Mouse (Mus musculus) CH12.LX (cell line): ENCODE results near the gene Mybphl. TPM values are rescaled to one million over a fixed set of nuclear protein-coding genes. Genes with fewer than 3 reads are reported as not detected.

ENCODE experiments used
- DNase-seq: peaks from one replicate; pipeline ENCODE4 v3.0.0-alpha.2; 2013; ENCODE audit errors: extremely low read depth
- H3K27ac ChIP-seq: 2 replicates; pipeline ENCODE4 v1.5.1; 2012; ENCODE audit warnings: low read depth, mild to moderate bottlenecking, control low read depth, moderate library complexity; ENCODE audit not compliant: insufficient read depth
- H3K27me3 ChIP-seq: replicated peaks from 2 replicates; pipeline ENCODE3; 2012; ENCODE audit warnings: inconsistent platforms
- H3K36me3 ChIP-seq, 2 experiments: replicated peaks in 1 of 2; 2 replicates each; pipeline versions ENCODE3 to v1.6.1; 2012; ENCODE audit warnings: inconsistent platforms in 1 of 2, low read length in 1 of 2, mild to moderate bottlenecking in 1 of 2, mixed read lengths in 1 of 2, moderate library complexity in 1 of 2; ENCODE audit not compliant: control insufficient read depth in 1 of 2, insufficient read depth in 1 of 2
- H3K4me1 ChIP-seq, 2 experiments: 2 replicates each; pipeline ENCODE4 v1.6.1; 2012; ENCODE audit warnings: inconsistent platforms in 1 of 2, moderate library complexity in 1 of 2; ENCODE audit not compliant: insufficient read depth in 2 of 2, control insufficient read depth in 1 of 2
- H3K4me2 ChIP-seq: 2 replicates; pipeline ENCODE4 v1.6.1; 2012; ENCODE audit warnings: low read depth, mild to moderate bottlenecking, control low read depth; ENCODE audit not compliant: poor library complexity, insufficient read depth, severe bottlenecking
- H3K4me3 ChIP-seq, 3 experiments: fragments of 150-350 bp in 1 of 3; sonication (generic) in 1 of 3; replicated peaks in 1 of 3; 2 replicates each; pipeline versions ENCODE3 to v1.5.1; 2011 to 2012; ENCODE audit warnings: low read depth in 2 of 3, low read length in 2 of 3, mild to moderate bottlenecking in 2 of 3, moderate library complexity in 2 of 3, control low read depth in 1 of 3, improper control_type of control experiment in 1 of 3, inconsistent platforms in 1 of 3, mixed read lengths in 1 of 3; ENCODE audit not compliant: poor library complexity in 1 of 3
- H3K79me2 ChIP-seq: replicated peaks from 2 replicates; pipeline ENCODE4 v1.6.1; 2012; ENCODE audit warnings: mild to moderate bottlenecking, moderate library complexity; ENCODE audit not compliant: control insufficient read depth, poor library complexity, insufficient read depth, severe bottlenecking; ENCODE audit errors: extremely low read depth
- H3K9ac ChIP-seq: 2 replicates; pipeline ENCODE4 v1.6.1; 2012; ENCODE audit warnings: low read depth, mild to moderate bottlenecking, control low read depth, moderate library complexity; ENCODE audit not compliant: insufficient read depth
- H3K9me3 ChIP-seq: replicated peaks from 2 replicates; pipeline ENCODE3; 2012; ENCODE audit warnings: low read length, inconsistent platforms, mixed read lengths
- CHD2 ChIP-seq: IDR thresholded peaks from 2 replicates; pipeline ENCODE4 v1.6.1; 2011; ENCODE audit warnings: low read length, improper control_type of control experiment
- ELF1 ChIP-seq: IDR thresholded peaks from 2 replicates; pipeline ENCODE4 v1.6.1; 2014; ENCODE audit warnings: low read depth, mild to moderate bottlenecking, inconsistent platforms, low read length, improper control_type of control experiment
- EP300 ChIP-seq: IDR thresholded peaks from 2 replicates; pipeline ENCODE4 v1.6.1; 2011; ENCODE audit warnings: low read length, improper control_type of control experiment
- ETS1 ChIP-seq: conservative IDR thresholded peaks from 2 replicates; pipeline ENCODE4 v1.6.1; 2012; ENCODE audit warnings: low read depth, mild to moderate bottlenecking, inconsistent platforms, low read length, improper control_type of control experiment, moderate library complexity
- HCFC1 ChIP-seq: IDR thresholded peaks from 2 replicates; pipeline ENCODE4 v1.6.1; 2012; ENCODE audit warnings: low read depth, mild to moderate bottlenecking, inconsistent platforms, low read length, improper control_type of control experiment
- MAX ChIP-seq: IDR thresholded peaks from 2 replicates; pipeline ENCODE4 v1.6.1; 2011; ENCODE audit warnings: low read length, improper control_type of control experiment
- MAZ ChIP-seq: IDR thresholded peaks from 2 replicates; pipeline ENCODE4 v1.6.1; 2012; ENCODE audit warnings: low read depth, mild to moderate bottlenecking, inconsistent platforms, low read length, improper control_type of control experiment, moderate library complexity
- MEF2A ChIP-seq: IDR thresholded peaks from 2 replicates; pipeline ENCODE4 v1.6.1; 2014; ENCODE audit warnings: low read depth, mild to moderate bottlenecking, inconsistent platforms, low read length, improper control_type of control experiment, borderline replicate concordance
- MXI1 ChIP-seq: IDR thresholded peaks from 2 replicates; pipeline ENCODE4 v1.6.1; 2011; ENCODE audit warnings: mild to moderate bottlenecking, low read depth, low read length, improper control_type of control experiment
- NELFE ChIP-seq: IDR thresholded peaks from 2 replicates; pipeline ENCODE4 v1.6.1; 2011; ENCODE audit warnings: low read depth, low read length, improper control_type of control experiment
- SIN3A ChIP-seq: IDR thresholded peaks from 2 replicates; pipeline ENCODE4 v1.6.1; 2012; ENCODE audit warnings: low read length, improper control_type of control experiment, inconsistent platforms
- SMC3 ChIP-seq: IDR thresholded peaks from 2 replicates; pipeline ENCODE4 v1.6.1; 2011; ENCODE audit warnings: low read depth, low read length, improper control_type of control experiment
- TBP ChIP-seq: conservative IDR thresholded peaks from 2 replicates; pipeline ENCODE4 v1.6.1; 2011; ENCODE audit warnings: low read depth, low read length, improper control_type of control experiment
- USF1 ChIP-seq: IDR thresholded peaks from 2 replicates; pipeline ENCODE4 v1.6.1; 2014; ENCODE audit warnings: low read depth, mild to moderate bottlenecking, inconsistent platforms, low read length, improper control_type of control experiment
- ZKSCAN1 ChIP-seq: IDR thresholded peaks from 2 replicates; pipeline ENCODE4 v1.6.1; 2012; ENCODE audit warnings: low read depth, inconsistent platforms, low read length, improper control_type of control experiment, borderline replicate concordance
- ZNF384 ChIP-seq: IDR thresholded peaks from 2 replicates; pipeline ENCODE4 v1.6.1; 2012; ENCODE audit warnings: low read depth, low read length, improper control_type of control experiment, inconsistent platforms
- dilution Hi-C: fragments of 300-500 bp; cut with MboI; formaldehyde crosslinking; loops from 2 replicates; pipeline ENCODE4 v1.14.3; 2020; ENCODE audit warnings: low sequenced_read_pairs; ENCODE audit not compliant: extremely low pct_unique_long_range_greater_than_20kb, extremely low pct_ligation_motif_present
- in situ Hi-C: fragments of 300-500 bp; cut with MboI; formaldehyde crosslinking; loops from 3 replicates; pipeline ENCODE4 v1.14.3; 2019; ENCODE audit warnings: low sequenced_read_pairs, low pct_ligation_motif_present, low pct_unique_long_range_greater_than_20kb, mixed read lengths
- polyA plus RNA-seq: library from polyadenylated mRNA; unstranded; fragments of >175 nt; gene quantifications from 2 replicates; pipeline ENCODE4 v1.2.1, GENCODE M21; 2012; ENCODE audit warnings: low read depth; ENCODE audit not compliant: insufficient read length
- total RNA-seq, 2 experiments: library from RNA; depleted of rRNA; stranded (reverse); fragments of 300-350 nt in 1 of 2; fragments of >200 nt in 1 of 2; gene quantifications; 2 replicates each; pipeline ENCODE4 v1.2.3; 2012 to 2014

The Mybphl gene
- total and polyA plus RNA-seq, 3 experiments = not detected

GRCm38 (mm10) chr3:108363626-108364025 is 1.1 kb upstream of the Mybphl start:
- Histone ChIP-seq H3K9ac (no peak overlapping the region), H3K36me3 (peaks cover 0 to 36% of the 10 kb centered on the region in 2 experiments), H3K4me2 (no peak overlapping the region), H3K4me3 (no peak overlapping the region), H3K79me2 (no peaks in the 10 kb centered on the region), H3K27me3 (no peaks in the 10 kb centered on the region), H3K27ac (no peak overlapping the region), H3K4me1 (peaks cover 0 to 12% of the 10 kb centered on the region in 2 experiments; a peak in 2 of 4 replicates), H3K9me3 (no peaks in the 10 kb centered on the region)
- DNase-seq = no peak
- in situ Hi-C loops (no loop called here), dilution Hi-C loops (no loop called here)
- no peak for TF ChIP-seq ZKSCAN1
- no peak for TF ChIP-seq ETS1
- TF ChIP-seq EP300 = no peak

- Histone ChIP-seq H3K9me3 (no peaks in the 10 kb centered on the region), H3K27ac (no peak overlapping the region), H3K27me3 (no peaks in the 10 kb centered on the region), H3K9ac (no peak overlapping the region), H3K4me1 (peaks cover 0 to 14% of the 10 kb centered on the region in 2 experiments; a peak in 1 of 4 replicates), H3K79me2 (no peaks in the 10 kb centered on the region), H3K4me2 (no peak overlapping the region), H3K4me3 (no peak overlapping the region), H3K36me3 (peaks cover 0 to 38% of the 10 kb centered on the region in 2 experiments)
- dilution Hi-C loops (no loop called here), in situ Hi-C loops (no loop called here)
- DNase-seq = no peak
- TF ChIP-seq SMC3 (no peak), CHD2 (no peak), USF1 (no peak), TBP (no peak), MAZ (no peak), MEF2A (no peak), SIN3A (no peak)
Measured at GRCm38 (mm10) chr3:108367173-108367572, 2.5 kb downstream of the Mybphl start.

DNA sequence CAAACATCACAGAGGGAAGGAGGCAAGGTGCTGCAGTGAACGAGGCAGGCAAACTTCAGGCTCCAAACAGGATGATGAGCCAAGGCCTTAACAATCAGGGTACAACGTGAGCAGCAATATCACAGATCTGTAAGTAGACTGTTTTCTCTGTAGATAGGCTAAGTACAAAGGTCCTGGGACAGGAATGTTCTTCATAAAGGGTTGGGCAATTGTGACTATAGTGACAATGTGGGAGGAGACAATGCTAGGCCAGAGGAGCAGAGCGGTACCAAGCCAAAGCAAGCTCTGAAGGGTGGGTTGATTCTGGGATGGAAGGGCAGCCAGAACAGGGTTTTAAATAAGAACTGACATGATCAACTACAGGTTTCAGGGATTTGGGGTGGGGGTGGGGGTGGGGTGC is 3.1 kb downstream of the Mybphl start:
- TF ChIP-seq MXI1 = no peak
- no peak for TF ChIP-seq MAX
- TF ChIP-seq NELFE = no peak
- no peak for TF ChIP-seq HCFC1
- no peak for TF ChIP-seq ELF1
- no peak for TF ChIP-seq ZNF384
- no peak for TF ChIP-seq CHD2
- TF ChIP-seq, all 38 proteins: peak for 0
- dilution Hi-C loops = no loop called here

More for the DNA sequence above, 3.1 kb downstream of the Mybphl start:
- no peak for DNase-seq
- H3K9ac ChIP-seq = no peak overlapping the region
- no peaks in the 10 kb centered on the region for H3K27me3 ChIP-seq
- H3K4me3 ChIP-seq = no peak overlapping the region
- no peaks in the 10 kb centered on the region for H3K79me2 ChIP-seq
- H3K27ac ChIP-seq = no peak overlapping the region
- in situ Hi-C loops = no loop called here
- H3K9me3 ChIP-seq = no peaks in the 10 kb centered on the region
- H3K4me2 ChIP-seq = no peak overlapping the region
- H3K4me1 ChIP-seq = peaks cover 0 to 14% of the 10 kb centered on the region in 2 experiments; a peak in 1 of 4 replicates
- peaks cover 0 to 41% of the 10 kb centered on the region in 2 experiments for H3K36me3 ChIP-seq
